Mouse (Mus musculus) fat pad, adult 2 months (tissue): ENCODE measurements around the gene Hck.
A peak's percentile ranks its signal among the peaks of the same experiment; 100 is the strongest.

Source experiments
- DNase-seq: peaks from one replicate; pipeline ENCODE4 v3.0.0-alpha.2; 2011; ENCODE audit warnings: low read depth, low spot score; ENCODE audit errors: extremely low read depth

The Hck gene

GRCm38 (mm10) chr2:153090551-153091165 is 17.6 kb upstream of the Hck start:
- DNase-seq = no peak

GRCm38 (mm10) chr2:153107046-153107766 is 1.1 kb upstream of the Hck start:
- no peak for DNase-seq

GRCm38 (mm10) chr2:153107802-153108201 is 466 bp upstream of the Hck start:
- DNase-seq = no peak

GRCm38 (mm10) chr2:153109596-153109995 is 1.3 kb downstream of the Hck start:
- no peak for DNase-seq

- DNase-seq = no peak
Observed at GRCm38 (mm10) chr2:153111298-153111697, 3.0 kb downstream of the Hck start.

- DNase-seq = no peak
Observed at GRCm38 (mm10) chr2:153115679-153116081, 7.4 kb downstream of the Hck start.

GRCm38 (mm10) chr2:153117051-153117486 is 8.8 kb downstream of the Hck start:
- no peak for DNase-seq

- no peak for DNase-seq
Observed at GRCm38 (mm10) chr2:153119488-153119887, 11.2 kb downstream of the Hck start.

- no peak for DNase-seq
Observed at GRCm38 (mm10) chr2:153120126-153120525, 11.9 kb downstream of the Hck start.

- no peak for DNase-seq
Observed at GRCm38 (mm10) chr2:153121821-153122615, 13.8 kb downstream of the Hck start.

GRCm38 (mm10) chr2:153122701-153123100 is 14.4 kb downstream of the Hck start:
- no peak for DNase-seq

GRCm38 (mm10) chr2:153125875-153126274 is 17.6 kb downstream of the Hck start:
- no peak for DNase-seq

- no peak for DNase-seq
Observed at GRCm38 (mm10) chr2:153131019-153131418, 22.8 kb downstream of the Hck start.

GRCm38 (mm10) chr2:153134237-153134636 is 26.0 kb downstream of the Hck start:
- no peak for DNase-seq

- peak; percentile 25 for DNase-seq
Observed at GRCm38 (mm10) chr2:153136211-153136610, 27.9 kb downstream of the Hck start.

GRCm38 (mm10) chr2:153139158-153139557 is 30.9 kb downstream of the Hck start:
- no peak for DNase-seq

GRCm38 (mm10) chr2:153139996-153140613 is 31.8 kb downstream of the Hck start:
- DNase-seq = no peak

- DNase-seq = no peak
Observed at GRCm38 (mm10) chr2:153142620-153143199, 34.4 kb downstream of the Hck start.

GRCm38 (mm10) chr2:153145346-153145745 is 37.1 kb downstream of the Hck start:
- no peak for DNase-seq

GRCm38 (mm10) chr2:153147236-153147635 is 39.0 kb downstream of the Hck start:
- no peak for DNase-seq

GRCm38 (mm10) chr2:153147715-153148114 is 39.4 kb downstream of the Hck start:
- DNase-seq = no peak
